Mouse (Mus musculus) kidney, embryonic 16.5 days (tissue): ENCODE data around the gene Bud23. TPM values are rescaled to one million over a fixed set of nuclear protein-coding genes. Genes with fewer than 3 reads are reported as not detected.

Source experiments
- ATAC-seq: fragments of 200-750 bp; cut with Nextera tagmentation; 2 replicates; pipeline ENCODE4 v1.8.0; 2017; ENCODE audit warnings: moderate TSS enrichment; ENCODE audit not compliant: low FRiP score, low TSS enrichment
- H3K27ac ChIP-seq: fragments of 300-500 bp; sonication (generic); 2 replicates; pipeline ENCODE4 v1.5.1; 2014; ENCODE audit warnings: low read length
- H3K27me3 ChIP-seq: fragments of 300-500 bp; sonication (generic); 2 replicates; pipeline ENCODE4 v1.6.1; 2014; ENCODE audit warnings: low read length, control low read depth, mixed read lengths; ENCODE audit not compliant: insufficient read depth
- H3K36me3 ChIP-seq: fragments of 300-500 bp; sonication (generic); 2 replicates; pipeline ENCODE4 v1.6.1; 2014; ENCODE audit warnings: low read length, control low read depth, mixed read lengths; ENCODE audit not compliant: insufficient read depth
- H3K4me1 ChIP-seq: fragments of 300-500 bp; sonication (generic); 2 replicates; pipeline ENCODE4 v1.6.1; 2014; ENCODE audit warnings: low read length, control low read depth, mixed read lengths; ENCODE audit not compliant: insufficient read depth
- H3K4me2 ChIP-seq: fragments of 300-500 bp; sonication (generic); replicated peaks from 2 replicates; pipeline ENCODE4 v1.6.1; 2014; ENCODE audit warnings: low read depth, low read length
- H3K4me3 ChIP-seq: fragments of 300-500 bp; sonication (generic); 2 replicates; pipeline ENCODE4 v1.5.1; 2014; ENCODE audit warnings: mild to moderate bottlenecking, low read length
- H3K9ac ChIP-seq: fragments of 300-500 bp; sonication (generic); replicated peaks from 2 replicates; pipeline ENCODE4 v1.6.1; 2014; ENCODE audit warnings: low read length
- H3K9me3 ChIP-seq: fragments of 300-500 bp; sonication (generic); 2 replicates; pipeline ENCODE4 v1.6.1; 2016; ENCODE audit warnings: low read length, control low read depth
- WGBS: fragments of 180-500 bp; shearing (Covaris S2); extraction: QIAGEN DNeasy Blood & Tissue Kit; methylation state at CpG from one replicate; pipeline ENCODE4 v1.1.7; 2014; 5-methylcytosine and 5-hydroxymethylcytosine counted together
- polyA plus RNA-seq: library from polyadenylated mRNA; unstranded; fragments of >200 nt; fragmentation: Nextera tagmentation; extraction: Ambion mirVana; gene quantifications from 2 replicates; pipeline ENCODE4 v1.2.1, GENCODE M21; 2015

The Bud23 gene
- polyA plus RNA-seq, 1 experiment from 2014 or later: 139 TPM

GRCm38 (mm10) chr5:135089653-135090052 lies 24.9 kb upstream of the Bud23 start, which contains the start of gene Mlxipl:
Gene Mlxipl (plus strand): TSS chr5:135089890.
- H3K9me3 ChIP-seq: no peaks in the 10 kb centered on the region
- peaks cover 53% of the 10 kb centered on the region for H3K27me3 ChIP-seq
- H3K27ac ChIP-seq: no peak within 1 kb of the TSS
- 2% methylated on average over 39 of the region's 39 CpGs for WGBS
- no peaks in the 10 kb centered on the region for H3K36me3 ChIP-seq
- peaks cover 8% of the 10 kb centered on the region; the same call in 1 of the 2 replicates for H3K4me1 ChIP-seq
- peak within 1 kb of the TSS; percentile 24; the same call in 1 of the 2 replicates for H3K9ac ChIP-seq
- peak within 1 kb of the TSS; percentile 32 for H3K4me3 ChIP-seq
- ATAC-seq: peak; percentile 75; the same call in 1 of the 2 replicates
- H3K4me2 ChIP-seq: peak within 1 kb of the TSS; percentile 51

GRCm38 (mm10) chr5:135086871-135087270 lies 22.1 kb upstream of the Bud23 start:
- Histone ChIP-seq H3K9ac (no peak overlapping the region), H3K27ac (no peak overlapping the region), H3K9me3 (no peaks in the 10 kb centered on the region), H3K27me3 (peaks cover 47% of the 10 kb centered on the region), H3K36me3 (no peaks in the 10 kb centered on the region), H3K4me3 (no peak overlapping the region), H3K4me2 (no peak overlapping the region), H3K4me1 (peaks cover 8% of the 10 kb centered on the region; the same call in 1 of the 2 replicates)
- WGBS: 45% methylated on average over 4 of the region's 4 CpGs
- ATAC-seq: no peak

- Histone ChIP-seq H3K4me2 (no peak overlapping the region), H3K27me3 (no peaks in the 10 kb centered on the region; the same call in 1 of the 2 replicates), H3K9ac (no peak overlapping the region), H3K4me3 (no peak overlapping the region), H3K4me1 (peaks cover 9% of the 10 kb centered on the region), H3K36me3 (peaks cover 2% of the 10 kb centered on the region; the same call in 1 of the 2 replicates), H3K27ac (no peak overlapping the region), H3K9me3 (0 out of 2 replicates have a peak, but pooled peaks cover 3% of the 10 kb centered on the region)
- 78% methylated on average over 5 of the region's 5 CpGs for WGBS
- no peak for ATAC-seq
Measured at GRCm38 (mm10) chr5:135080539-135080938, 15.8 kb upstream of the Bud23 start.

GRCm38 (mm10) chr5:135079578-135079977 lies 14.8 kb upstream of the Bud23 start:
- Histone ChIP-seq H3K4me1 (peaks cover 9% of the 10 kb centered on the region), H3K36me3 (peaks cover 4% of the 10 kb centered on the region; the same call in 1 of the 2 replicates), H3K4me3 (no peak overlapping the region), H3K9ac (no peak overlapping the region), H3K27ac (no peak overlapping the region), H3K4me2 (no peak overlapping the region), H3K27me3 (no peaks in the 10 kb centered on the region; the same call in 1 of the 2 replicates), H3K9me3 (0 out of 2 replicates have a peak, but pooled peaks cover 3% of the 10 kb centered on the region)
- no peak for ATAC-seq
- WGBS: 98% methylated on average over 2 of the region's 2 CpGs

DNA sequence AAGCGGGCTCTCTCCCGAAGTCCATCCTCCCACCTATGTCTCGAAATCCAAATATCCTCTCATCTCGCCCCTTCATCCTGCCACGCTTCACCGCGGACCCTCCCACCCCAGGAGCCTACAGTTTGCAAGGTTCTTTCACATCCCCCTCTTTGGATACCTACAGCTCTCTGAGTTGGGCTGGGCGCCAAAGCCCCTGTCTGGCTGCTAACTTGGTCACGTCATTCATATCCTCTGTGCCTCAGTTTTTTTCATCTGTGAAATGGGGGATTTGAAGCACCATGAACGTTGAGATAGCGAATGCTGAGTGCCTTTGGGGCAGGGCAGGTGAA lies 13.7 kb upstream of the Bud23 start:
- ATAC-seq: no peak; the same call in none of the 2 replicates
- Histone ChIP-seq H3K36me3 (peaks cover 4% of the 10 kb centered on the region; the same call in 1 of the 2 replicates), H3K9me3 (0 out of 2 replicates have a peak, but pooled peaks cover 3% of the 10 kb centered on the region), H3K4me2 (peak overlapping the region; percentile 84), H3K9ac (peak overlapping the region; percentile 85), H3K4me1 (peaks cover 15% of the 10 kb centered on the region), H3K27ac (0 out of 2 replicates have a peak overlapping the region, but pooled peaks have one; percentile 38), H3K27me3 (no peaks in the 10 kb centered on the region), H3K4me3 (peak overlapping the region; percentile 89)
- 2% methylated on average over 11 of the region's 11 CpGs for WGBS

- peak within 1 kb of the TSS; percentile 84 for H3K4me2 ChIP-seq
- H3K4me1 ChIP-seq: peaks cover 22% of the 10 kb centered on the region
- under 1% methylated on average over 60 of the region's 83 CpGs for WGBS
- peak within 1 kb of the TSS; percentile 84 for H3K27ac ChIP-seq
- peak; percentile 85 for ATAC-seq
- peak within 1 kb of the TSS; percentile 89 for H3K4me3 ChIP-seq
- peak within 1 kb of the TSS; percentile 85 for H3K9ac ChIP-seq
- H3K9me3 ChIP-seq: 0 out of 2 replicates have a peak, but pooled peaks cover 3% of the 10 kb centered on the region
- no peaks in the 10 kb centered on the region for H3K27me3 ChIP-seq
- H3K36me3 ChIP-seq: peaks cover 4% of the 10 kb centered on the region; the same call in 1 of the 2 replicates
Measured at GRCm38 (mm10) chr5:135077564-135078481, 13.1 kb upstream of the Bud23 start, which contains the start of gene Vps37d. Gene Vps37d (minus strand): TSS chr5:135078266.

DNA sequence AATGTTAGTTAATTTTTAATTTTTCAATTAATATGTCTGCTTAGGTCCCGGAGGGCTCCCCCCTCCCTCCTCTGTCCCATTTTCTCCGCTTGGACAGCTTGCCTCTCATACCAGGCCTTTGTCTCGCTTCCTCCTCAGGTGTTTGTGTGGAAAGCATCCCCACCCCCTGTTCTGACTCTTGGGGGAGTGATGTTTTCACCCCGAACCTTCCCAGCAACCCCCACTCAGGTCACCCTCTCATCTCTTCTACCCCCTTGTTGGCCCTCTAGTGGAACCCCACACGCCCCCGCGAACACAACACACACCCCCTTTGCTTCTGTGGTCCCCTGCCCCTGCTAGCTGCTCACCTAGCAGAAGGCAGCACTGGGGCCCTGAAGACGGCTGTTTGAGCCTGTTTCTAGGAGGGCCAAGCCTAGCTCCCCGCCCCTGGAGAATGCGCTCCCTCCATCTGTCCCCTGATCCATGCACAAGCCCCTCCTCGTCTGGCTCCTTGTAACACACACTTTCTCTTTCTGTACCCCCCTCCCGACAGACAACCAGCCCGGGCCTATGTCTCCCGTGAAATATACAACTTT lies 12.3 kb upstream of the Bud23 start:
- 12% methylated on average over 14 of the region's 14 CpGs for WGBS
- Histone ChIP-seq H3K4me2 (peak overlapping the region; percentile 84), H3K4me1 (peaks cover 22% of the 10 kb centered on the region), H3K27ac (peak overlapping the region; percentile 84), H3K4me3 (peak overlapping the region; percentile 89), H3K27me3 (no peaks in the 10 kb centered on the region), H3K36me3 (peaks cover 9% of the 10 kb centered on the region), H3K9me3 (0 out of 2 replicates have a peak, but pooled peaks cover 3% of the 10 kb centered on the region), H3K9ac (peak overlapping the region; percentile 85)
- peak; percentile 59 for ATAC-seq

DNA sequence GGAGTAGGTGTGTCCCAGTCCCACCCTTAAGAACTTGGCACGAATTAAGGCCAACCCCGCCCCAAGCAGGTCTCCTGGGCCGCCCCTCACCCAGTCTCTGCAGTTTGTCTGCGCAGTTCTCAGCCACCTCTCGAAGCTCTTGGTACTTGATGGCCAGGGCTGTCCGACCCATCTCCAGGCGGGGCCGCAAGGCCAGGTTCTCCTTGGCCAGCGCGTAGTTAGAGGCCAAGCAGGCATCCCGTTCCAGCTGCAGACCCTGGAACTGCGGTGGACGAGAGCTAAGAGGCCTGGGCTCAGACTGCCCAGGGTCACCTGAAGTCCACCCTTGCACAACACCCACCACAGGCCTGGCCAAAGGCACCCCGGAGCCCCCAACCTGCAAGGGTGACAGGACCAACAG lies 11.6 kb upstream of the Bud23 start:
- WGBS: 80% methylated on average over 14 of the region's 14 CpGs
- H3K4me2 ChIP-seq: peak overlapping the region; percentile 84
- peaks cover 9% of the 10 kb centered on the region for H3K36me3 ChIP-seq
- H3K4me1 ChIP-seq: peaks cover 22% of the 10 kb centered on the region
- H3K9me3 ChIP-seq: 0 out of 2 replicates have a peak, but pooled peaks cover 3% of the 10 kb centered on the region
- peak; percentile 47; the same call in 1 of the 2 replicates for ATAC-seq
- peak overlapping the region; percentile 89; the same call in 1 of the 2 replicates for H3K4me3 ChIP-seq
- peak overlapping the region; percentile 85 for H3K9ac ChIP-seq
- peak overlapping the region; percentile 84 for H3K27ac ChIP-seq
- no peaks in the 10 kb centered on the region for H3K27me3 ChIP-seq

DNA sequence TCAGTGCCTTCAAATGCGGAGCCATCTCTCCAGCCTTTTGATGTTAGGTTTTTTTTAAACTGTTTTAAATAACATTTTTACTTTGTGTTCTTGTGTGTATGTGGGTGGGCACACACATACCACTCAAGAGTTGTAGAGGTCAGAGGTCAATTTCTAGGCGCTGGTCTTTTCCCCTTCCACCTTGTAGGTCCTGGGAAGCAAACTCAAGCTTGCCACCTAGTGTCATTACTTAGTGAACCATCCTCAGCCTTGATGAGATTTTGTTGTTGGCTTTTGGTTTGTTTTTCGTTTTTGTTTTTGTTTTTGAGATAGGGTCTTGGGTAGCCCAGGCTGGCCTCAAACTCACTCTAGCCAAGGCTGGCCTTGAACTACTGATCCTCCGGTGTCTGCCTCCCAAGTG lies 10.9 kb upstream of the Bud23 start:
- Histone ChIP-seq H3K27ac (no peak overlapping the region; the same call in 1 of the 2 replicates), H3K9me3 (no peaks in the 10 kb centered on the region), H3K9ac (no peak overlapping the region), H3K36me3 (peaks cover 9% of the 10 kb centered on the region), H3K4me1 (peaks cover 22% of the 10 kb centered on the region), H3K27me3 (no peaks in the 10 kb centered on the region), H3K4me3 (no peak overlapping the region), H3K4me2 (no peak overlapping the region)
- ATAC-seq: no peak
- 67% methylated on average over 4 of the region's 4 CpGs for WGBS
